Mouse (Mus musculus) frontal cortex, adult (tissue): ENCODE data around the gene Il6.
"Not testable (repeated sequence)": the region's sequence is repeated elsewhere in the genome, so short reads cannot be mapped to it uniquely, and the experiment has no call there.

Experiments
- ATAC-seq: cut with Nextera tagmentation; 2 replicates; pipeline ENCODE4 v1.9.2; 2017; ENCODE audit warnings: mild to moderate bottlenecking, moderate library complexity, mixed read lengths; ENCODE audit not compliant: low TSS enrichment

Gene Il6

DNA sequence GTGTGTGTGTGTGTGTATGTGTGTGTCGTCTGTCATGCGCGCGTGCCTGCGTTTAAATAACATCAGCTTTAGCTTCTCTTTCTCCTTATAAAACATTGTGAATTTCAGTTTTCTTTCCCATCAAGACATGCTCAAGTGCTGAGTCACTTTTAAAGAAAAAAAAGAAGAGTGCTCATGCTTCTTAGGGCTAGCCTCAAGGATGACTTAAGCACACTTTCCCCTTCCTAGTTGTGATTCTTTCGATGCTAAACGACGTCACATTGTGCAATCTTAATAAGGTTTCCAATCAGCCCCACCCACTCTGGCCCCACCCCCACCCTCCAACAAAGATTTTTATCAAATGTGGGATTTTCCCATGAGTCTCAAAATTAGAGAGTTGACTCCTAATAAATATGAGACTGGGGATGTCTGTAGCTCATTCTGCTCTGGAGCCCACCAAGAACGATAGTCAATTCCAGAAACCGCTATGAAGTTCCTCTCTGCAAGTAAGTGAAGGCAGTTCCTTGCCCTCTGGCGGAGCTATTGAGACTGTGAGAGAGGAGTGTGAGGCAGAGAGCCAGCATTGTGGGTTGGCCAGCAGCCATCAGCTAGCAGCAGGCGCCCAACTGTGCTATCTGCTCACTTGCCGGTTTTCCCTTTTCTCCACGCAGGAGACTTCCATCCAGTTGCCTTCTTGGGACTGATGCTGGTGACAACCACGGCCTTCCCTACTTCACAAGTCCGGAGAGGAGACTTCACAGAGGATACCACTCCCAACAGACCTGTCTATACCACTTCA is at the start of gene Il6:
Il6 (plus strand) TSS at position 389 of the 778 bp plus-strand sequence.
- ATAC-seq = peak; percentile 97

DNA sequence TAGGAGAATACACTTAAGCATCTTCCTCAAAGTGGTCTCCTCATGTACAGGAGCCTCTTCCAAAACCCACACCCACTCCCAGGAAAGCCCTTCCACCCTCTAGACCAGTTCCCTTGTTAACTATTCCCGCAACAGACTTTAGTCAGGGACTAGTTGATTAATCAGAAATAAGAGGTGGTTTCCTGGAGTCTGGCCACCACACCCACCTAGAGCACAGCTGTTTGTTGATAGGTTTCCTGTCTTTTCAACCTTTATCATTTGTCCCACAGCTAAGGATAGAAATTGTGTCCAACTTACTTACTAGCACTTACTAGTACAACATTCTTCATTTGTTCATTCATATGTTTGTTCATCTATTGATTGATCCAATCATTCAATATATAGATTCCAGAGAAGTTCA is 49.4 kb upstream of the Il6 start:
- ATAC-seq = no peak

- ATAC-seq = no peak
Measured at GRCm38 (mm10) chr5:29970212-29970611, 42.7 kb upstream of the Il6 start.

DNA sequence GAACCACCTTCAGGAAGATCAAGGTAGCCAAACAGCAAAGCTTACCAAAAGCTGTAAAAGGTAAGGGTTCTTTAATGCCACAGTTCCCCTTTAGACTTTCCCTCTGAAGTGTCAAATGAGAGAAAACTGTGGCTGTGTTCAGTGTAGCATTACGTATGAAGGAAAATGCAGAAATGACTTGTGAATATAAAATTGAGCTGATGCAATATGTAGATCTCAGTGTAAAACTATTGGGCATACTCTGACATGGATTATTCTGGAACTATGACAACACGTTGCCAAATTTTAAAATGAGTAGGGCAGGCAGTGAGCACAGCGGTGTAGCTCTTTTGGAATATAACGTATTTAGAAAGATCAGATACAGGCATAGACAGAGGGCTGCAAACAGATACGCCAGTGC is 40.1 kb upstream of the Il6 start:
- no peak for ATAC-seq

DNA sequence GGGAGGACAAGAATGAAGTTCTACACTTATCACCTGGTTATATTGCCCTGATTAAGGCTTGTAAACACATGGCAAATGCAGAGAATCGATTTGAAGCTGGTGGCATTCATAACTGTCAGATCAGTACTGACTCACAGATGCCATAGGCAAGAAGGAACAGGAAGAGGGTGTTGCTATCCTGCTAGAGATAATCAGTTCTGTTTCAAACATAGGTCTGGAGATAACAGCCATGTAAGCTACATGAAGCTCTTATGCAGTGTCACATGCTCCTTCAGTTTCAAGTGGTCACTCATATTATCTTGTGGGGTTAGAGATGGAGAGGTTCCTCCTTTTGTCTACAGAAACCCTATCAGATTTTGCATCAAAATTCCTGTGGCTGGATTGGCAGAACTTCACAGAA is 39.4 kb upstream of the Il6 start:
- ATAC-seq = no peak

DNA sequence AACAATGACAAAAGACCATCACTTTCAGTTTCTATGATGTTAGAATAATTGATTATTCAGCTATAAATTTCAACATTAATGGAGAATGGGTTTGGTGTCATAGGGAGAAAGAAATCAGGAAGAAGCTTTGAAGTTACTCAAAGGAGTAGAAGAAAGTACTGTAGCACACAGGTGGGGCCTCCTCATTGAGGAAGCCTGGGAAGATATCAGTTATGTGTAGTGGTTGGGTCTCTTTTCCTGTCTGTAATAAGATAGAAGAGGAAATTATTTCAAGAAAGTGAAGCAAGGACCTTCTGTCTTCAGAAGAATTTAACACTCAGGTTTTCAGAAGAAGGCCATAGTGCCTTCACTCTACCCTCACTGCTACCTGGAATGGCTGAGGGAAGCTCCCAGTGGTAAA is 38.8 kb upstream of the Il6 start:
- no peak for ATAC-seq

- ATAC-seq = no peak
Measured at GRCm38 (mm10) chr5:29993583-29993982, 19.3 kb upstream of the Il6 start.

GRCm38 (mm10) chr5:29994344-29994743 is 18.6 kb upstream of the Il6 start:
- ATAC-seq = no peak

GRCm38 (mm10) chr5:29997351-29997750 is 15.6 kb upstream of the Il6 start:
- no peak for ATAC-seq

GRCm38 (mm10) chr5:30000921-30001320 is 12.0 kb upstream of the Il6 start:
- no peak for ATAC-seq

DNA sequence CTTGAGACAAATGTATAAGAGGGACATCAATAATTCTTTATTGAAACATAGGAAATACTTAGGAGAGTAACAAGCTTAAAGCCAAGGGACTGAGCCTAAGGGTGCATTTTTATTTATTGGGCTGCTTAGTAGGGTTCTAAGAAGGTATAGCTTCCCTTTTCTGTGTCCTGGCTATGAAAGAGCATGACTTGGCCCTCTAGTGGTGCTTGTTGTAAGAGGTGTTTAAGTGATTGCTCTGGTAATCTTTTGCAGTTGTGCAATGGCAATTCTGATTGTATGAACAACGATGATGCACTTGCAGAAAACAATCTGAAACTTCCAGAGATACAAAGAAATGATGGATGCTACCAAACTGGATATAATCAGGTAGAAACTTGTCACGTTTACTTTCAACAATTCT is 1.7 kb downstream of the Il6 start:
- ATAC-seq = peak; percentile 64; the same call in 1 of the 2 replicates

DNA sequence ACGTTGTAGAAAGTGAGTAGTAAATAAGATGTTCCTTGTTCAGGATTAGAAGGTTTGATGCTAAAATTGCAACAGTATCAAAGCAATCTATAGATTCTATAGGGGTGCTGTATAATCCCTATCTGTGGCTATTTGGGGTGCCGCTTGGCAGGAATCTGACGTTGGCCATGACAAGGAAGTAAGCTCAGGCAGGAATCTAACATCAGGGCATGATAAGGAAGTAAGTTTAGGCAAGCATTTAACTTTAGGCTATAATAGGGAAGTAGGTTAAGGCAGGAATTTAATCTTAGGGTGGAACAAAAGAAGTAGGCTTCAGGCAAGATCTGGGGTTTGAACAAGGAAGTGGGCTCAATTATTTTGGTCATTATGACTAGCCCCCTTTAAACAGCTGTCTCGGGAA is 22.9 kb downstream of the Il6 start:
- not testable (repeated sequence) for ATAC-seq

- not testable (repeated sequence) for ATAC-seq
Measured at GRCm38 (mm10) chr5:30037111-30037510, 24.2 kb downstream of the Il6 start.

DNA sequence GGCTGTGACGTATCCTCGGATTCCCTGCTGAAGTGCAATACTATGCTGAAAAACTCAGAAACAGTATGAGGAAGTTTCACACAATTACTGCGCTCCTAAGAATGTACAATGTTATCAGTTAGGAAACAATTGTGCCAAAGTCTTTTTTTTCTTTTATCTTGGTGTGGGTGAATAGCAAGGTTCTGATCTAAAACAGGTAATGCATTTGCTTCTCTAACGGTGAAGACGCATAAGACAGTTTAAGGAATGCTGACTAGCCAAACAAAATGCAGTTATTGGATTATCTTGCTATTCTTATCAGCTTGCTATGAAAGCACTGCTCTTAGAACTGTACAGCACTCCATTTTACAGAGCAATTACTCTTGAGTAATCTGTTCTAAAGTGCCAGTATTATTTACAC is 26.4 kb downstream of the Il6 start:
- ATAC-seq = not testable (repeated sequence)

DNA sequence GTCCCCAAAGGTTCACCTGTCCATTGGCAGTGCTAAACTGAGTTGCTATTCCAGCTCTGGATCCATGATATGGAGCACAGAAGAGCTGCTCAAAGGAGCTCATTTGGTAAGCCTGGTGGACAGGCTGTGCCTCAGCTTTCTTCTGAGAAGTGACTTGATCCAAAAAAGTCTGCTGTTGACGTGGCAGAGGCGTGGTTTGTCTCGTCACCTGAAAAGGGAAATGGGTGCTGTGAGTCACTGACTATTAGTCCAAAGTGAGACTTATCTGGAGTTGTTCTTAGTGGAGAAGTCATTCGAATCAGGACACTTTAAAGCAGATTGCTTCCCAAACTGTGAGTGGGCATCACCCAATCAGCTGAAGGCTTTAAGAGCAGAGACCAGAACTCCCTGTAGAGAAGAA is 26.9 kb downstream of the Il6 start:
- not testable (repeated sequence) for ATAC-seq

GRCm38 (mm10) chr5:30058216-30058731 is 45.4 kb downstream of the Il6 start:
- no peak for ATAC-seq

GRCm38 (mm10) chr5:30059607-30060006 is 46.7 kb downstream of the Il6 start:
- ATAC-seq = not testable (repeated sequence)

- ATAC-seq = no peak
Measured at GRCm38 (mm10) chr5:30067726-30068125, 54.8 kb downstream of the Il6 start.
